Mouse (Mus musculus): Measurements from ENCODE around the gene Rhox3c. TPM values are rescaled to one million over a fixed set of nuclear protein-coding genes. Genes with fewer than 3 reads are reported as not detected.
"Not testable (repeated sequence)": the region's sequence is repeated elsewhere in the genome, so short reads cannot be mapped to it uniquely, and the experiment has no call there.

Gene Rhox3c
- not detected in 2 replicates for polyA plus RNA-seq (2012; rRNA removed)

- DNase-seq (ENCODE audit: low read depth, low spot score) = not testable (repeated sequence)
- WGBS = 88% methylated on average over 3 of the region's 4 CpGs
Measured at GRCm38 (mm10) chrX:37458285-37458684, at the start of gene Rhox3c. TSS of gene Rhox3c (plus strand) at chrX:37458585.

- DNase-seq (ENCODE audit: low read depth, low spot score) = not testable (repeated sequence)
- WGBS = no CpG with 5 or more reads among the region's 9 CpGs
Measured at GRCm38 (mm10) chrX:37411767-37412166, 46.6 kb upstream of the Rhox3c start, which contains the start of gene Rhox2b. TSS of gene Rhox2b (plus strand) at chrX:37412067.

- 88% methylated on average over 15 of the region's 15 CpGs for WGBS
- DNase-seq (ENCODE audit: low read depth, low spot score) = not testable (repeated sequence)
Measured at GRCm38 (mm10) chrX:37432194-37432593, 26.2 kb upstream of the Rhox3c start, which contains the start of gene Rhox4b. TSS of gene Rhox4b (plus strand) at chrX:37432494.

- WGBS = 92% methylated on average over 9 of the region's 10 CpGs
Measured at GRCm38 (mm10) chrX:37453380-37453779, 5.0 kb upstream of the Rhox3c start, which contains the start of gene Rhox2c. TSS of gene Rhox2c (plus strand) at chrX:37453680.

GRCm38 (mm10) chrX:37480037-37480436, 21.7 kb downstream of the Rhox3c start, which contains the start of gene Rhox4c:
TSS of gene Rhox4c (plus strand) at chrX:37480337.
- 94% methylated on average over 14 of the region's 14 CpGs for WGBS

More at GRCm38 (mm10) chrX:37453380-37453779, 5.0 kb upstream of the Rhox3c start, which contains the start of gene Rhox2c:
- DNase-seq (ENCODE audit: low read depth, low spot score) = not testable (repeated sequence)

GRCm38 (mm10) chrX:37514059-37514458, 55.7 kb downstream of the Rhox3c start, which contains the start of gene Rhox4d:
TSS of gene Rhox4d (plus strand) at chrX:37514359.
- DNase-seq (ENCODE audit: low read depth, low spot score) = not testable (repeated sequence)

More at GRCm38 (mm10) chrX:37480037-37480436, 21.7 kb downstream of the Rhox3c start, which contains the start of gene Rhox4c:
- not testable (repeated sequence) for DNase-seq (ENCODE audit: low read depth, low spot score)

More at GRCm38 (mm10) chrX:37514059-37514458, 55.7 kb downstream of the Rhox3c start, which contains the start of gene Rhox4d:
- WGBS = 92% methylated on average over 16 of the region's 18 CpGs

Other genes starting within 250 kb of the Rhox3c start
- gene Gm9, start 247.5 kb upstream of the Rhox3c start, polyA plus RNA-seq (2012; rRNA removed) = not detected in 2 replicates
- not detected in 2 replicates for gene Rhox1, start 236.3 kb upstream of the Rhox3c start, polyA plus RNA-seq (2012; rRNA removed)
- gene Rhox2a, start 213.6 kb upstream of the Rhox3c start, polyA plus RNA-seq (2012; rRNA removed) = not detected in 2 replicates
- gene Rhox3a, start 208.7 kb upstream of the Rhox3c start, polyA plus RNA-seq (2012; rRNA removed) = not detected in 2 replicates
- gene Rhox4a, start 193.2 kb upstream of the Rhox3c start, polyA plus RNA-seq (2012; rRNA removed) = not detected in 2 replicates
- not detected in 2 replicates for gene Rhox3a2, start 78.6 kb upstream of the Rhox3c start, polyA plus RNA-seq (2012; rRNA removed)
- gene Rhox4a2, start 67.7 kb upstream of the Rhox3c start, polyA plus RNA-seq (2012; rRNA removed) = not detected in 2 replicates
- not detected in 2 replicates for gene Rhox2b, start 46.5 kb upstream of the Rhox3c start, polyA plus RNA-seq (2012; rRNA removed)
- not detected in 2 replicates for gene Rhox4b, start 26.1 kb upstream of the Rhox3c start, polyA plus RNA-seq (2012; rRNA removed)
- not detected in 2 replicates for gene Rhox2c, start 4.9 kb upstream of the Rhox3c start, polyA plus RNA-seq (2012; rRNA removed)
- not detected in 2 replicates for gene Rhox4c, start 21.8 kb downstream of the Rhox3c start, polyA plus RNA-seq (2012; rRNA removed)
- gene Rhox2d, start 34.8 kb downstream of the Rhox3c start, polyA plus RNA-seq (2012; rRNA removed) = not detected in 2 replicates
- not detected in 2 replicates for gene Rhox4d, start 55.8 kb downstream of the Rhox3c start, polyA plus RNA-seq (2012; rRNA removed)
- gene Rhox2e, start 71.9 kb downstream of the Rhox3c start, polyA plus RNA-seq (2012; rRNA removed) = not detected in 2 replicates
- gene Rhox3e, start 83.4 kb downstream of the Rhox3c start, polyA plus RNA-seq (2012; rRNA removed) = not detected in 2 replicates
- not detected in 2 replicates for gene Rhox4e, start 98.8 kb downstream of the Rhox3c start, polyA plus RNA-seq (2012; rRNA removed)
- not detected in 2 replicates for gene Rhox2f, start 112.8 kb downstream of the Rhox3c start, polyA plus RNA-seq (2012; rRNA removed)
- not detected in 2 replicates for gene Rhox3f, start 122.4 kb downstream of the Rhox3c start, polyA plus RNA-seq (2012; rRNA removed)
- not detected in 2 replicates for gene Rhox4f, start 149.1 kb downstream of the Rhox3c start, polyA plus RNA-seq (2012; rRNA removed)
- gene Rhox3g, start 170.0 kb downstream of the Rhox3c start, polyA plus RNA-seq (2012; rRNA removed) = not detected in 2 replicates
- not detected in 2 replicates for gene Rhox2g, start 184.9 kb downstream of the Rhox3c start, polyA plus RNA-seq (2012; rRNA removed)
- not detected in 2 replicates for gene Rhox4g, start 192.7 kb downstream of the Rhox3c start, polyA plus RNA-seq (2012; rRNA removed)
- not detected in 2 replicates for gene Rhox3h, start 210.2 kb downstream of the Rhox3c start, polyA plus RNA-seq (2012; rRNA removed)
- gene Rhox2h, start 214.7 kb downstream of the Rhox3c start, polyA plus RNA-seq (2012; rRNA removed) = not detected in 2 replicates